Mouse (Mus musculus) cerebellum, adult 11-12 months (tissue): ENCODE results near the gene Mroh3.

Source experiments
- DNase-seq: peaks from one replicate; pipeline ENCODE4 v3.0.0; 2022

The Mroh3 gene

DNA sequence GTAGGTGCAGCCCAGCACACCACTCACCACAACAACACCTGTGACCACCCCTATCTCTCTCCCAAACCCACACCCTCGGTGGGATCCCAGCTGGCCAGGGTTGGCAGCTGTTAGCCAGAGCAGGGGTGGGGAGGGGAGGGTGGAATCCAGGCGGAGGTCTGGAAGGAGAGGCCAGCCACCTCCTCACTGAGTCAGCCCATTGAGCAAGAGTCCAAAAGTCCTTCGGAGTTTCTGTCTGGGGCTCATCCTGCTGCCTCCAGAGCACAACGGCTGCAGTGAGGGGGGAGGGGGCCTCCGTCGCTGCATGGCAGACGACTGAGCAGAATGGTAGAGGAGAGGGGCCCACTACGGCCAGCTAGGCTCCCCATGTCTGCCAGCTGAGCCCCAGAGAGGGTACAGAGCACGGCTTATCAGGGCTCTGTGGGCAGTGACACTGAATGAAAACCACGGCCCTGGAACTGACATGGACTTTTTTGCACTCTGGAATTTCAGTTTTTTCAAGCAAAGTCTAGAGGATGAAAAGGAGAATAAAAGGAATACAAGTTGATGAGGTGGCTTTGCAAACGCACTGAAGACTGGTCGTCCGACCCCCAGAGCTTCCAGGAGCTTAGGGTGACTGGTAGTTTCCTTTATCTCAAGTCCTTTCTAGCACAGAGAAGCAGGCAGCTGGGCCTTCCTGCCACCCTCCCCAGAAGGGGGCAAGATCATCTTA is 15.9 kb upstream of the Mroh3 start:
- DNase-seq = no peak

DNA sequence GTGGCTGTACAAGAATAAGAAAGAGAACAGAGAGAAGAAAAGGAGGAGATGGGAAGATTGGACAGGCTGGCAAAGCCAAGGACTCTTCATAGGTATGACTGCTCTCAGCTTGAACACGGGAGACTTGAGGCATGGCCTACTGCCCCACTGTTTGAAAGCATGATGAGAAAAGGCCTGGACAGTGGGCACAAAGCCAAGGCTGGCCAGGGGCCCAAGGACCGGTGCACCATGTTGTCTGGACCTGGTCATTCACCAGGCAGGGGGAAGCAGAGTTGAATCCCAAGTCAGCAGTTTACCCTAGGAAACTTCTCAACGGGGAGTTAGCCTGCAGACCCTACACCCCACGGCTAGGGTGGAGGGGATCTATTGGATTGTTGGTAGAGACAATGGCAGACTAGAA is 15.2 kb upstream of the Mroh3 start:
- no peak for DNase-seq

DNA sequence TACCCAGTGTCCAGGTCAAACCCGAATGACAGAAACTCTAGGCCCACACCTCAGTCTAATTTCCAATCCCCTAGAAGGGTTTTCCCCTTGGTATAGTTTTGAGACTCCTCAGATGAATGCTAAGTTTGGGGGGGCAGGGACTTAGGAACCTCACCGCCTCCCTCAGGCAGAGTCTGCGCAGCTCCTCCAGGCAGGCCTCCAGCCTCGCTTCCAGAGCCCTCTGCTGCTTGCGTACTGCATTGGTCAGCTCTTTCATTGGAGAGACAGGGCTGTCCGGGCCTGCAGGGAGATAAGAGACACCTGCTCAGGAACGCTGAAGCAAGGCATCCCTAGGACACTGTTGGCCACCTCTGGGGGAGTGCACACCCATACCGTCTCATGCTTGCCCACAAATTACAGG is 14.0 kb upstream of the Mroh3 start:
- DNase-seq = no peak

DNA sequence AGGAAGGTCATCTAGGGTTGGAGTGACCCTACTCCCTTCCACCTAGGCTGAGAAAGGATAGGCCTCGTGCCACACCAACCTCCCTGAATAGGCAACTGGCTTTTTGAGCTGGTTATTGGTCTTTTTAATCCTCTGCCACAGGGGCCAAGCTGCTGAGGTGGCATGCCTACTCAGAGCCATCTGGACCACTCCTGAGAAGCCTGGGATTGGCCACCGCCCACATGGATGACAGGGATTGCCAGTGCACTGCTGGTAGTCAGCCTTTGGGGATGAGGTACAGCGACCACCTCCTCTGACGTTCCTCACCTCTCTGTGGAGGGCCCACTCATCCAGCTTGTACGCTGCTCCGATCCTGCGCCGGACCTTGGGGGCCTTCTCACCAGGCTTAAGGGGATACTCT is 13.2 kb upstream of the Mroh3 start:
- no peak for DNase-seq

DNA sequence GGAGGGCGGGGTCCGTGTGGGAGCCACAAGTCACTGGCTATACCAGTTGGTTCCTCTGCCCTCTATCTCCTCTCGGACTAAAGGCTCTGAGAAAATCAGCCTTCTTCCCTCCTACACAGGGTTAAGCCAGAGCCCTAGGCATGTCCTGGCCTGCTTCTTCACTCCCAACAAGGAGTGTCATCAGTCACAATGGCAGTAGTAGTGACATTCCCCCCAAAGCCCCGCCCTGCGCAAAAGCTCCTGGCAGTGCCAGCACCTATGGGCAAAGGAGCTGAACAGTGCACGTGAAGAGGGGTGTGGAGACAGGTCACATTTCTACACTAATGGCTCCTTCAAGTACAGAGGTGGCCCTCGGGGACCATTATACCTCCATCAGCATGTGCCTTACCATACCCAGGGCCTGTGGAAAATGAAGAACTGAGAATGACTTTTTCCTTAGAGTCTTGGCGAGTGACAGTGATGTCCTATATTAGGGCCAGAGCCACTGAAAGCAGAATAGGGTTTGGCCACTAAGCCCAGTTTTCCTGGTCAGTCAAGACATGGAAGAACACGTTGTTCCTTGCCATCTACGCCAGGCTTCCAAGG is 11.2 kb upstream of the Mroh3 start:
- no peak for DNase-seq

DNA sequence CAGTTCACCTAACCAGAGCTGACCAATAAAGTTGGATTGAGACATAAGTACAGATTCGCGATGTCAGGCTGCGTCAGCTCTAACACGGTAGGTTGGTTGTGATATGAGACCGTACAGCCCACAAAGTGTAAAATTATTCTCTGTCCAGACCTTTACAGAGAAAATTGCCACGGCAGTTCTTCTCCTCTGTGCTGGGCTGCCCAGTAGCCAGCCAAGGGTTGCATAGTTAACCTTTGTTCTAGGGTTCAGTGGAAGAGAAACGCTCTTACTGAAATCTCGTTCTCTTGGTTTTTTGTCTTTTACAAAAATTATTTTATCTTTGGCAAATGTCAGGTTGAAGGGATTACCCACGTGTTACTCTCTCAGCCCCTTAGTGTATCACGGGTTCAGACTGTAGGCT is 9.8 kb upstream of the Mroh3 start:
- no peak for DNase-seq

DNA sequence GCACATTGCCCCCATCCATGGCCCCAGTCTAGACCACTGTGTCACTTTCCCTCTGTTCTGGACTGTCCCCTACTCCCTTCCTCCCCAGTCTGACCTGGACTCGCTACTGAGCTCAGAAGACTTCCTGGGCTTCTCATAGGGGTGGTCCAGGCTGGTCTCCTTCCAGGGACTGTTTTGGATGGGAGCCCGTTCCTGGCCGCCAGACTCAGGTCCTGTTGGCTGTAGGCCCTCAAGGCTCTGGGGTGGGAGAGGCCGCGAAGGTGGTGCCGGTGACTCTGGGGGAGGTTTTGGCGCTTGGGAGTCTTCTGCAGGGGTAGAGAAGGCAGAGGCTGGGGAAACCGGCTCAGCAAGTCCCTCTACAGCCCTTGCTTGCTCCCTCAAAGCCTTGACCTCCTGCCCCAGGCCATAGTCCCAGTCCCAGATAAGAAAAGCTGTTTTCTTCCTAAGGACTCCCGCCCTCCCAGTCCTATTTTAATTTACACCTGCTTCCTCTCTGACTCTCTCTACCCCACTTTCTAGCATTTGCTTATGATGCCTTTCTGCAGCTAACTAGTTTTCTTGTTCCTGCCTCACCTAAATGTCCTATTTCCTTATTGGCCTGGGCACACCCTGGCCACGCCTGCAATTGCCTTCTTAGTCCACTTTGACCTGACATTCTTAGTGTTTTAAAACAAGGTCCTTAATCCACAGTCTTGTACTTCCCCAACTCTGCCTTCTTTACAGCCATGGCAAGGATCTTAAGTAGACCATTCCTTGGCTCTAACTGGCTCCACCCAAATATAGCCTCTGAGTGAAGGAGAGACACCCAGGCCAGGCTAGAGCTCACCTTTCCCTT is 7.6 kb upstream of the Mroh3 start:
- DNase-seq = no peak

DNA sequence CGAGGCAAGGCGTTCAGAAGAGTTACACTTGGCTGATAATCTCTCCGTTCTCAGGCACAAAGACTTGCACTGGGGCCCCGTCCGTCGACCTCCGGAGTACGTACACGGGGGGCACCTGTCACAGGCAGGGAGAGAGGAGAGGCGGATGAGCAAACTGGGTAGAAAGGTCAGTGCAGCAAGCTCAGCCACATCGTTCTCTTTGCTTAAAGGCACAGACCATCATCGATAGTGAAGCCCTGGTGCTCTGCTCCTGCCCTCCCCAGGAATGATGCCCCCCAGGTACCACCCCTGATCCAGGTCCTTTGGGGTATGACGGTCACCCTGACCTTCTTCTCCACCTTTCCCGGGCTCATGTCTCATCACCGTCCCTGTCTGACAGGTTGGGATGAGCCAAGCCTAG is 1.7 kb upstream of the Mroh3 start:
- DNase-seq = no peak

DNA sequence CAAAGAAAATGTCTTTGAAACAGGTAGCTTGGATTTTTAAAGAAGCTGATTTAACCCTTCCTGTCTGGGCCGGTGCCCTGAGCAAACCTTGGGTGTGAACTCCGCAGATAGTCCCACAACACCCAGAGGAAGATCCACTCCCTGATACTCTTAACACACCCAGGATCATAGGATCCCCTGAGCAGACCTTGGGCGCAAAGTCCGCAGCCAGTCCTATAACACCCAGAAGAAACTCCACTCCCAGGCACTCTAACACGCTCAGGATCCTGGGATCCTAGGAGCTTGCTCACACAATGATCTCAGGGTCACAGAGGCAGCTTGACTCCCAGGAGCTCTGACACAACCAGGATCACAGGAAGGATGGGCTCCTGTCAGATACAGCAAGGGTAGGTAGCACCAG is 22.6 kb downstream of the Mroh3 start:
- no peak for DNase-seq

DNA sequence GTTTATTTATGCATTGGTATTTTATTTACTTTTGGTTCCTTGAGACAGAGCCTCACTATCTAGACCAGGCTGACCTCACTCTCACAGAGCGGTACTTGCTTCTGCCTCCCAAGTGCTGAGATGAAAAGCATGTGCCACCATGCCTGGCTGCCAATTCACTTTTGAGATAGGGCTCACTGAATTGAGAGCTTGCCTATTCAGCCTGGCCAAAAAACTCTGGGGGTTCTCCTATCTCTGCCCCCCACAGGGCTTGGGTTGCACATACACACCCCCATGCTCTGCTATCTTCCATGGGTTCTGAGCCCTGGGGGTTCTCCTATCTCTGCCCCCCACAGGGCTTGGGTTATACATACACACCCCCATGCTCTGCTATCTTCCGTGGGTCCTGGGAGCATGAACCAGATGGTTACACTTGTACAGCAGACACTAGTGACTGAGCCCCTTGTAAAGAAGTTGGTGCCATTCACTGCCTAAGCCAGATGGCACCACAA is 33.1 kb downstream of the Mroh3 start:
- DNase-seq = no peak

DNA sequence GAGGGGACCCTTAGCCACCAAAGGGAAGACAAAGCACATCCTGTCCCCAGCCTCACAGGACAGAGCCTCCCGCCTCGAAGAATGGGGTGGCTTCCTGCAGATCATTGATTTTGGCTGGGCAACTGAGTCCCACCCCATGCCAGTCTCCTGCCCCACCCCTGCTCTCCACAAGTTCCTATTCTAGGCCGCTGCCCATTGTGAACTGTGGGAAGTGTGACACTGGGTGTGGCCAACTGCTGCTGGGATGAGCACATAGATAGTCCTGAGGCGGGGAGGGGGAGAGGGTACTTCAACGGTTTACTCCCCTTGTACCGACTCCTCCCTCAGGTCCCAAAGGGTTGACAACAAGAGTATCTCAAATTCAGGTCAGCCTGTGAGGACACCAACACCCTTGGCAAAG is 33.9 kb downstream of the Mroh3 start:
- DNase-seq = no peak

DNA sequence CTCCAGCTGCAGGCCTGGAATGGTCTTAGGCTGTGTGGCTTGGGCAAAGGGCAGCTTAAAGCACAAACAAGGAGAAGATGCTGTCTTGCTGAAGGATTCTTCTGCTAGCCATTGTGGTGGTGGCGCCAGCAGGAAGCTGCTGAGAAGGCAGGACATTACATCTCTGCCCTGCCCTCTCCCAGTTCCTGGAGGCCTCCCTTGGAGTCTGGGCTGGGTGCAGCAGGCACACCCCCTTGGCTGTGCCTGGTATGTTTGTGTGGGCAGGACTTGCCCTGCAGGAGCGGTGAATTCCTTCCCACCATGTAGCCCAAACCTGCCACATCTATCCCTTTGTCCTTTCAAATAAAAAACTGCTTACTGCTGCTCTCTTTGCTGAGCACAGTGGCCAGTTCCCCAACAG is 35.5 kb downstream of the Mroh3 start:
- DNase-seq = no peak

DNA sequence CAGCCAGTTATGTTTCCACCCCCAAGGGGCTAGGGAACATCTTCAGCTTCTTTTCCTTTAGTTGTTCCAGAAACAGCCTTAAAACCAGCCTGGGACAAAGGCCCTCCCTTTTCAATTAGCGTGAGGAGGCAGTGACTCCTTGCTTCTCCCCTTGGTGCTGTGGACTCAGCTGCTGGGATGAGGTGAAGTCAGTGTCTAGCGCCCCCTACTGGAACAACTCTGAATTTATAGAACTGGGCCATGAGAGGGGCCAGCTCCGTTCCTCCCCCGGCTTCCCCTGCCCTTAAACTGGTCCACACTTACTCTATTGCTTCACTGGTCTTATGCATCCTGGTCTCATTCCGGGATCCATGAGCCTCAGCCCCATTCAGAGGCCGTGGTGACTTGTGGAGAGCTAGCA is 37.4 kb downstream of the Mroh3 start:
- no peak for DNase-seq

DNA sequence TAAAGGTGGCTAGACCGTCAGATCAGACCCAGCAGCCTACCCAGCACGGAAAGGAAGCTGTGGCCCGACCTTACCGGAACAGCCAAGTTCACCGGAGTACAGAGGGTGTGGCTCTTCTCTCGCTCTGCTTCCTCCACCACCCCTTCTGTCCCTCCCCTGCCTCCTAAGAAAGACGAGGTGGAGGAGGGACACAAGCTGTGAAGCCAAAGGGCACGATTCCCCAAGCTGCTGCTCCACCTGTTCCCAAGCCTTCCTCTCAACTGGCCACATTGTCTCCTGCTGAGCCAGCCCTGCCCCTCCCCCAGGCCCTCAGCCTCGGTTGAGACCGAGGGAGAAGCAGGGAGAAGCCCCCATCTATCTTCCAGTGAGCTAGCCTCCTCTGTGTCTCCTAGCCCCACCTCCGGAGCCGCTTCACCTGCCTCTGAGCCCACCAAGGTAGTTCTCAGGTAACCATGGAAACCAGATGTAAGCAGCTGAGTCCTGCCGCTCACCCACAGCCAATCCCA is 38.5 kb downstream of the Mroh3 start:
- DNase-seq = no peak

DNA sequence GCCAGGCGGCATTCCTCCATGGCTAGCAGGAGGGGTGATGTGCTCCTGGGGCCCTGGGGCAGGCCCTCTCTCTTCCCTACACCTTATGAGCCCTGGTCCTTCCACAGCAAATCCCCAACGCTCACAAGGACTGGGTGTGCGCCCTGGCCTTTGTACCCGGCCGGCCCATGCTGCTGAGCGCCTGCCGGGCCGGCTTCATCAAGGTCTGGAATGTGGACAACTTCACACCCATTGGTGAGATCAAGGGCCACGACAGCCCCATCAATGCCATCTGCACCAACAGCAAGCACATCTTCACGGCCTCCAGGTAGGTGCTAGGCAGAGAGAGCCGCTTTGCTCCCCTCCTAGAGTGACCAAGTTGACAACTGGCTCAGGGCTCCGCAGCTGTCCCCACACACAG is 39.9 kb downstream of the Mroh3 start:
- no peak for DNase-seq

DNA sequence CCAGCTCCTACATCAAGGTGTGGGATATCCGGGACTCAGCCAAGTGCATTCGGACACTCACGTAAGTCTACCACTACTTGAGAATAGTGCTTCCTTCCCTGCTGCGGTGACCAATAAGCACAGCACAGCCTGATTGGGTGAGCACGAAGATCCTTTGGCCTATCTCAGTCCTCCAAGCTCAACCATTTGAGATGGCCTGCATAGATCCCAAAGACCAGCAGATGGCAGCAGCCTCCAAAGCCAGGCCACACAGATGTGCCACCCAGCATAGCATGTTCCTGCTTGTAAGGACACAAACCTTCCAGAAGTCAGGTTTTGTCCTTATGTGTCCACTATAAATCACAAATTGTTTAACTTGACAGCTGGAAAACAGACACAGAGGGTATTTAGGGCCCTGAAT is 42.5 kb downstream of the Mroh3 start:
- peak; percentile 65 for DNase-seq

DNA sequence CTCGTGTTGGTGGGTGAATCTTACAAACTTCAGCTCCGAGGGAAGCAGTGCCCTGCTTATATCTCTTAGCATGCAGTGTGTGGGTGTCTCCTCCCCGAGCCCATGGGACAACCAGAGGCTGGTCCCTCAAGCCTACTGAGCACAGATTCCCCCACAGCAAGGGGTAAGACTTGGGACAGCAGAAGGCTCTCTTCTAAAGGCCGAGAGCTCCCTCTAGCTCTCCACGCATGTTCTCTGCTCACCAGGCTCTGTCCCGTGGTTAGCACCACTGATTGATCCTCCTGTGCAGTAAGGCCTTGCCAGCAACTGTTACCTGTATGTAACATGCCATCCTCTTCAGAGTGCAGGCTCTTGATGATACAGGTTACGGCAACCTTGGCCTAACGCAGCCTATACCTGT is 45.0 kb downstream of the Mroh3 start:
- no peak for DNase-seq

DNA sequence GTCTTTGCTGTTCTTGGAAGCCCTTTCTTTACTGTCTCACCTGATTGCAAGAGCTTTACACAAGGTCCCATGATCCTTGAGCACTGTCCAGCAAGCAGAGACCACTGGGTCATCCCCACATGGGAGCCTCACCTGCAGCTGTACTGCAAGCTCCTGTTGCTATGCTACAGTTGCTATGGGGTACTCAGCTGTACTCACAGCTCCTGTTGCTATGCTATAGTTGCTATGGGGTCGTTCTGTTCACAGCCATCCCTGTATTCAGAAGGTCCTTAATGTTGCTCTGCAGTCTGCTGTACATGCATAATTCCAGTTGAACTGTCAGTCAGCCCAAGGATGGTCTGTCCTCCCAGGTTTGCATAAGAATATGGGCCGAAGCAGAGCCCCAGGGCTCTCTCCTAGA is 47.2 kb downstream of the Mroh3 start:
- DNase-seq = no peak

DNA sequence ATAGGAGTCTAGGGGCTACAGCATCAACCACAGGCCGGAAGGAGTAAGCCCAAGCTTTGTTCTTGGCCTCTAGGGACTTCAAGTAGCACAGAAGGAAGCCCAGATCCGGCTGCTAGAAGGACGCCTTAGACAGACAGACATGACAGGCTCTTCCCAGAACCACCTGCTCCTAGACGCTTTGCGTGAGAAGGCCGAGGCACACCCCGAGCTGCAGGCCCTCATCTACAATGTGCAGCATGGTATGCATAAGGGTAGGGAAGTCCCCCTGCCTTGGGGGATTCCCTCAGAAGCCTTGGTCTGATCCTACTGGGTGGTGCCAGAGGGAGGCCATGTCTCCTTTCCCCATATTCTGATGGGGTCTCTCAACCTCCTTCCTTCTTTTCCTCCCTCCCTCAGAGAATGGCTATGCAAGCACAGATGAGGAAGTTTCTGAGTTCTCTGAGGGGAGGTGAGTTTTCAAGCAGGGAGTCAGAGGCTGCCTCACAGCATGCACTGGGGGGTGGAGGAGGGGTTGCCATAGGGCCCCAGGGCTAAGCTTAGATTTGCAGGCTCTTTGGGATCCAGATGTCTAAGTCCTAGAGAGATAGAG is 51.2 kb downstream of the Mroh3 start:
- no peak for DNase-seq

DNA sequence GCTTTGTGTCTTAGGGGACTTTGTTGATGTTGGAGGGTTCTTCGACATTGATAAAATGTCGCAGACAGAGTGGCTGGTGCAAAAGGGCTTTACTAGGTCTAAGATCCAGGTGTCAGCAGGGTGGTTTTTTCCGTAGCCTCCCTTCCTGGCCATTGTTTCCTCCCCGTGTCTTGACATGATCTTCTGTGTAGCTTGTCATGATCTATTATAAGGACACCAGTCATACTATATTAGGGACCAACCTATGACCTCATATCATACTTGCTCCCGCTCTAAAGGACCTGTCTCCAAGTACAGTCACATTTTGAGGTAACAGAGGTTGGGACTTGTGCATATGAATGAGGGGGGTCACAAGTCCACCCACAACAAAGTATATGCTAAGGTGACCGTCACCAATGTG is 51.7 kb downstream of the Mroh3 start:
- no peak for DNase-seq

DNA sequence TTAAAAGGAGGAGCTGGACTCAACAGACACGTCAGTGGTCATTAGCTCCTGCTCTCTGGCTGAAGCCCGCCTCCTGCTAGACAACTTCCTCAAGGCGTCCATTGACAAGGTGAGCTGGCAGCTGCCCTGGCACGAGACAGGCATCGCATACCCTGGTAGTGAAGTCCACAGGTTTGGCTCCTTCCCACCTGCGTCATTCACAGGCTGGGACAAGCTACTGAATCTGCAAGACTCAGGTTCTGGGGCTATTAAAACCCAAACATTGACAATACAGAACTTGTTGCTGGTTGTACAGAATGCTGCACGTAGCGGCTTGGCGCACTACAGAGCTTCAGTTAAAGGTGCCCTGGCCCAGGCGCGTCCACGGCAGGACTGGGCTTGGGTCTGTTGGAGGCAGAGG is 52.3 kb downstream of the Mroh3 start:
- DNase-seq = no peak

DNA sequence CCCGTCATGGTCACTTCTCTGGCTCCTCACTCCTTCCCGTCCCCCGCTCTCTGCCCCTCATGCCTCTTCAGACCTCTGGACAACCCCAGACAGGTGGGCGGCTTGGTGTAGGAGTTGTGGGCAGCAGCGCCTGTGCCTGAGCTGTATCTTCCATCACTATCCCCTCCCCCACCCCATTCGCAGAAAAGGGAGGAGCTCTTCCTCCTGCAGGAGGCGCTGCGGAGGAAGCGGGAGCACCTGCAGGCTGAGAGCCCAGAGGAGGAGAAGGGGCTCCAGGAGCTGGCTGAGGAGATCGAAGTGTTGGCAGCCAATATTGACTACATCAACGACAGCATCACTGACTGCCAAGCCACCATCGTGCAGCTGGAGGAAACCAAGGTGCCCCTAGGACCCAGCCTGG is 52.8 kb downstream of the Mroh3 start:
- DNase-seq = no peak

DNA sequence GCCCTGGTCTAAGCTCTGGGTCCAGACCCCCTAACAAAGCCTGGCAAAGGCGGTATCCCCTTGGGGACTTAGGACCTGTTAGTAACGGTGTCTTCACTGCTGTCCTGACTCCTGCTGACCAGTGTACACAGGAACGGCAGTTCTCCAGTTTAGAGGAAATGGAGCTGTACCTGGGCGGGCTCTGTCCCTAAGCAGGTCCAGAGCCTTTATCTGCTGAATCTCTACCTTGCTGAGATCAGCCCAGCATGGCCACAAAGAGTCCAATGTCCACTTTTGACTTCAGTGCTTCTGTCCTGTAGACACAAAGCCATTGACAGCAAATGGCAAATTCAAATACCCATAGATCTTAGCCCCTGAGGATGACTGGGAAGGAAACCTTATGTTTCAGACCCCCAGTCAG is 55.7 kb downstream of the Mroh3 start:
- DNase-seq = no peak

DNA sequence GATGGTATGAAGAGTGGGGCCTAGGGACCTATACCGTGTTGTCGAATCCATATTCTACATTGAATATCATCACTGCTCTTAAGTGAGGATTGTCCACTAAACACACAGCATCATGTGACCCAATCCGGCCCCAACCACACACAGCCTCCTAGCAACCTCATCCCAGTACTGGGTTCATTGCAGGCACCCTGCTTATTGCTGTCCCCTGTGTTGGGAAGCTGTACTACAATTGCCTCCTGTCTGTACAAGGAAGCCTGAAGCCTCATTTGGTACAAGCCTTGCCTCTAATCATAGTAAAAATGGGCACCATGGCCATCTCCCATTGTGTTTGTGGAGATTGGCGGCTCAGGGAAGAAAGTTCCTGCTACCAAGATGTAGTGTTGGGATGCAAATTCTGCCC is 56.3 kb downstream of the Mroh3 start:
- DNase-seq = no peak
